Mouse (Mus musculus) bone marrow macrophage, adult 2 months (primary cell): ENCODE measurements around the gene Gnb1.

Source experiments
- CTCF ChIP-seq: IDR thresholded peaks from 2 replicates; pipeline ENCODE4 v1.5.1; 2012; ENCODE audit warnings: low read depth, mild to moderate bottlenecking, low read length, moderate library complexity
- POLR2A ChIP-seq: IDR thresholded peaks from 2 replicates; pipeline ENCODE4 v1.6.1; 2012; ENCODE audit warnings: mild to moderate bottlenecking, low read depth, low read length, borderline replicate concordance

GRCm38 (mm10) chr4:155489101-155489970 is 1.8 kb upstream of the Gnb1 start:
- TF ChIP-seq CTCF (no peak), POLR2A (no peak)
